Mouse (Mus musculus): ENCODE measurements at regions not wholly inside any gene's neighbourhood (a gene's known extent, or its start where the extent isn't known, plus 50 kb on each side); places are given as distances from the start of the nearest gene placed in this dataset.

DNA sequence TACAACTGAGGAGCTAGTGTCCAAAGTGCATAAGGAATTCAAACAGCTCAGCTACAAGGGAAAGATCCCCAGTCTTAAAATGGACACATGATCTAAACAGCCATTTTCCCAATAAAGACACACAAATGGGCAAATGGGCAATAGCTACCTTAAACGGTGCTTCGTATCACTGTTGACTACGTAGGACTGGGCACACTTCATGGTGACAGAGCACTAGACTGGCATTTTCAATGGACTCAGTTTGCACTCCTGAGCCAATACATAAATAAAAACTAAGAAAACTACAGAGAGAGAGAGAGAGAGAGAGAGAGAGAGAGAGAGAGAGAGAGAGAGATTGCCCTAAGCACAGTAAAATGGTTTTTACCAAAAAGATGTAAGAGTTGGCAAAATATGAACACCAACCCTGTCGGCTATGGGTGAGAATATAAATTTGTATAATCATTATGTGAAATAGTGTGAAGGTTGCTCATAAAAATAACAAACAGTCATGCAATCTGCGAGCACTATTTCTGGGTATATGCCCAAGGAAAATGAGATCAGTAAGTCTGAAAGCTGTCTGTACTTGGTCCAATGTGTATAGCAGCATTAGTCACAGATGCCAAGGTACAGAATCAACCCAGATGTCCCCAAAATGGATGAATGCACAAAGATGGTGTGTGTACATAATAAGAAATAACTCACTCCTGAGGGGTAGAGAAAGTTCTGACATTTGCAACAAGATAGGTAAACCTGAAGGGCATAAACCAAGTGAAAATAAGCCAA is 312.9 kb upstream of the Clec14a start:
- DNase-seq (ENCODE audit: low spot score in 2 of 2) = no peak

DNA sequence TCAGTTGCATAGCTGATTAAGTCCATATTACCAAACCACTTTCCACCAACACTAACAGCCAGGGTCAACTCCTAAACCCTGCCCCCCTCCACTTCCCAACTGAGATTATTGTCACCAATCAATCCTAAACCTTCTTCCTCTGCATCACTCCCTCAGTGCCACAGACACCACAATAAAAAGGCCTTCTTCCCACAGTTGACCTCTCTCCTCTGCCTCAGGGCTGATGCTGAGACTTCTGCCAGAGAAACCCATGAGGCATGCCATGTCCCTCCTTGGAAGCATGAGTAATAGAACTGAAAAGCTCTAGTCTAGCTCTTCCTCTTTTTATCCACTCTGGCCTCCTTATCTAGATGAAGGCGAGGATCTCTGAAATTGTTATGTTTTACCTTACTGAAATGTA is 300.0 kb upstream of the Clec14a start:
- DNase-seq (ENCODE audit: low spot score in 2 of 2) = no peak

DNA sequence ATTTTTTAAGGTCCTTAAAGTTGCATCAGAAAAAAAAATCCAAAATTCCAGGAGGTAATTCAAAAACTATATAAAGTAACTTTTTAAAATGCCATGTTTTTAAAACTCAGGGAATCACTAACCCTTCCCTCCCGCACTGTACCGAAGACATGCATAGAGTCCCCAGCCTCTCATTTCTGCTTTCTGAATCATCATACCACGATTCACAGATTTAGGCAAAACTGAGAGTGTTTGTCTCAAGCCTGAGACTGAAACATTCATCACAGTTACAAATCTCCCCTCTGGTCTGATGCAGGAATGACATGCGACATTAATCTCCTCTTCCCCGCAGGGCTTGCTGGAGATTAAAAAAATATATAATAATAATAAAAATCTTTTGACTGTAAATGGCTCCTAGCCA is 291.8 kb upstream of the Clec14a start:
- DNase-seq (ENCODE audit: low spot score in 2 of 2) = no peak

DNA sequence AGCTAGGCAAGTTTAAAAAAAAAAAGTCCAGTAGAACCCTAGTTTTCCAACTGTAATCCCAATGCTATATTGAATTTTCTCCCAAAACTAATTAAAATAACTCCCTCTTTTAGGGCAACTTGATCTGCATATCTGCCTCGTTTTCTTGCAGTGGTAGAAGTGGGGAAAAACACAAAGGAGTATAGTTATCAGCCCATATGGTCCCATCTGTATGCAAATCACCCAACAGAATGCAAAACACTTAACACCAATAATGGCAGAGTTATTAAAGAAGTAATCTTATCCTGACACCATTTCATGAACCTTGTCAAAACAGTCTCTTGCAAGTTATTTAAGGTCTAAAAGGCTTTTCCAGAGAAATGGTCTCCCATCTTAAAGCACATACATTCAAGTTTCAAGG is 290.7 kb upstream of the Clec14a start:
- no peak for DNase-seq (ENCODE audit: low spot score in 2 of 2)

DNA sequence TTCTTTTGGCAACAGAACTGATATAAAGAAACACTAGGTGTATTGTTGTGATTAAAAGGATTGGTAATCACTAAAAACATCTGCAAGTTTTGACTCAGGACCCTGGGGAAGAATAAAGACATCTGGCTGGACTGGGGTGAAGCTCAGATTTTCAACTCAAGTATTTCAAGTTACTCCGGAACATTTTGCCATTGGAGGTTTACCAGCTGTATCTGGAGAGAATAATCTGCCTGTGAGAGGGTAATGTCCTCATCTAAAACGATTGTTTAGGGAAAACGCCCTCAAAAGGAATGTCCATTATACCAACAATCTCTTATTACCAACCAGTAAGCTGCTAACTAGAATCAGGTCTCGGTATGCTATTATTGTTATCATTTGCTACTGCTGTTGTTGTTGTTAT is 288.2 kb upstream of the Clec14a start:
- DNase-seq (ENCODE audit: low spot score in 2 of 2) = no peak

DNA sequence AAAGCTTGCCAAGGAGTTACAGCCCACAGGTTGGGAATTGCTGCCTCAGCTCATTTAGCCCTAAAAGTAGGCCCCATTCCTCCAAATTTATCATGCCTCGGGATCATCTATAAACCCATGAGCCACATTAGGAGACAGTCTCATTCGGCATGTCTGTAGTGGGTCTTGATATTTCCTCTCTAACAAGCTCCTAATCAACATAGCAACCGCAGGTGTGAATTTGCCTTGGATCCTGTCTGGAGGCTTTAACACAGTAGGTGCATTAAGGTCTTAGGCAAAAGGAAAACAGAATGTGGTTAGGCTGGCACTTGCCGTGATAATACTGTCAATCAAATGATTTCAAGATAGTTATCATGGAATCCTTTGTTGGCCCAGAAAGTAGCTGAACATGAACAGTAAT is 287.7 kb upstream of the Clec14a start:
- DNase-seq (ENCODE audit: low spot score in 2 of 2) = no peak

DNA sequence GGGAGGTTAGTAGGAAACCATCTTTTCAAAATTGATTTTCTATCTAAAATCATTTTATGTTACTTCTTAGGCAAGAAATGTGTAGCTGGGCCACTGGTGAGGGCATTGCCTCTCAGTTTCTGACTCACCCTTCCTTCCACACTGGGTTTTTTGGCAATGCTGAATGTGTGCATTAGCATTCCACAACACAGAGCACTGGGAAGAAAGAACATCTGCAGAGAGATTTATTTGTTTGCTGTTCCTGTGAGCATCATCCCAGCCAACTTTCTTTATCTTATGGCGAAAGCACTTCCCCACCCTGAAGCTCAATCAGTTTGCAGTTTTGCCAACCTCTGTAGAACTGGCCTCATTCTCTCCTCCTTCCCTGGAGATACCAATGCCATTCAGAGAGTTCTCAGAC is 287.0 kb upstream of the Clec14a start:
- DNase-seq (ENCODE audit: low spot score in 2 of 2) = no peak

DNA sequence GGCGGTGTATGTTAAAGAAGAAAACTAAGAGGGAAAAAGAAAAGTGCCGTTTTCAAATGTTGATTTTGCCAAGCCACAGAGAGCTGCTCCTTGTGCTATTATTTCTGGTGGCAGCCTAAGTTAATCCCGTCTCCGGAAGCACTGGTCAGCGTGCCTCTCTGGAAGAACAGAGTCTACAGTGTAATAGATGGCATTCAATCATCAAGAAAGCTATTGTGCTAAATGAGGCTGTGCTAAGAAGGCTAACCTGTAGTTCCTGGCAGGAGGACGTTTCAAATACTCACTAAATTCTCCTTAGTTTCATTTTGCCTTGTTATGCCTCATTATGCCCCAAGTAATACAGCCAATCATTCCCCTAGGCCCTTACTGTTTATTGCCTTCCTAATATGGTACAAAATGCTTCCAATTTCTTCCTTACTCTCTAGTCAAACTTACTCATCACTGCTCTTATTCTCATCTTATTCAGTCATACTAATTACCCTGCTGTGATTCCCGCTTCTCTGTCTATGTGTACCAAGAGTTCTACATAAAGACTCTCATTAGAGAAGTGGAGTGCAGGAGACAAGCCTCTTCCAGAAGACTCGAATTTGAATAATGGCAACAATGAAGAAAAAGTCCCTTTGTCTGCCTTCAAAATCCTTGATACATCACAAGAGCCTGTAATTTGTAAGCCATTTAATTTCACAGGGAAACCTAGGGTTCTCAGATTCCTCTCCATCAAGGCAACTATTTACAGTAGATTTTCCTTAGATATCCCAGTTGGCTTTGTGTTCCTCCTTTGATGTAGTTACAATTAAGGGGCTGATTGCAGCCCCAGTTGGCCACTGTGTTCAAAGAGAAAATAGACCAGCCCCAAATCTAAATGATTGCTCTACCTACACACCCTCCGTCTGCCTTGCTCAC is 282.0 kb upstream of the Clec14a start:
- no peak for DNase-seq (ENCODE audit: low spot score in 2 of 2)

DNA sequence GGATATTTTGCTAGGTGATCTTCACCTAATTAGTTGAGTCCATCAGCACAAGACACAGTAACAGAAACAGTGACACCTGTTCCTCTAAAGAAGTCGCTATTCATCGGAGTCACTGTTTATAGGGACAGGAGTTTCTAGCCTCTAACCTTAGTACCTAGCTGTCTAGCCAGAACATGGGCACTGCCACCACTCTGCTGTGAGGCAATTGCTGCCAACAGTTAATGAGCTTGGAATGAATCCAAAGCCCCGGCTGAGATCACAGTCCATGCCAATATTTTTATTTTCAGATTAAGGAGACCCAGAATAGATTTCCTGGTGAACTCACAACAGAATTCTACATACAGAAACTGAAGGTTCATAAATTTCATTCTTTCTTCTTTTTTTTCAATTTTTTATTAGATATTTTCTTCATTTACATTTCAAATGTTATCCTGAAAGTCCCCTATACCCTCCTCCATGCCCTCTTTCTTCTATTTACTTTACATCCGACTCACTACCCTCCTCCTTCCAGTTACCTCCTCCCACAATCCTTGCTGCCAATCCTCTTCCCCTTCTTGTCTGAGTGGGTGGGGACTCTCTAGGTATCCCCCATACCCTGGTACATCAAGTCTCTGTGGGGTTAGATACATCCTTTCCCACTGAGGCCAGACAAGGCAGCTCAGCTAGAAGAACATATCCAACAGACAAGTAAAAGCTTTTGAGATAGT is 276.9 kb upstream of the Clec14a start:
- DNase-seq (ENCODE audit: low spot score in 2 of 2) = peak in 1 of 2 experiments; percentile 61

DNA sequence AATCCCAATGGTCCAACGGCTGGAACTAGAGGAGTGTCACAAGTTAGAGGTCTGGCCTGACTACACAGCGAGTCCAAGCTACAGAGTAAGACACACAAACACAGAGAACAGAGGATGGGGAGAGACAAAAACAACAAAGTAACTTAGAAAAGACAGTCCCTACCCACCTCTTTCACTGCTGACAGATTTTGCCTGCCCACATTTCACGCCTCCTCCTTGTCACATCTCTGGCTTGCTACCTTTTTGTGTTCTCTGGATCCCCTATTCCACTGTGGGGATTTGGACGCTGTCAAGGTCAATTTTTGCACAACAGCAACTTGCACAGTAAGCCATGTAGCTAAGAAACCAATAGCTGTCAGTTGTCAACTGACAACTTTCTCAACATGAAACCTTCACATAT is 275.8 kb upstream of the Clec14a start:
- no peak for DNase-seq (ENCODE audit: low spot score in 2 of 2)

DNA sequence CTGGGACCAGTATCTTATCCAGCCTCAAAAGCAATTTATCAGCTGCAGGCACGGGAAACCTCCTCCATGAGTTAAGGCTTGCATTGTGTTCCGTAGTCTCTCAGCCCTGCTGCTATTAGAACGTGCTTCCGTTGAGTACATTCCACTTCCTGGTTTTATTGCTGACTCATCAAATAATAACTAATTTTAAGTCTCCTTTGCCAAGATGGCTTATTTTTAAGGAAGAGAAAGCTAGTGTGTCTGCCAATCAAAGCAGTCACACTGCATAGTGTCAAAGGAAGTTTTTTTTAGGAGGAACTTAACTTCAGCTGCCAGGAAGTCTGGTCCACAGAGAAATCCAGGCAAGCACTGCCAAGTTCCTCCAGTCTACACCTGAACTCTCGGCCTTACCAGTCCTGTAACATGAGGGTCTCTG is 269.2 kb upstream of the Clec14a start:
- DNase-seq (ENCODE audit: low spot score in 2 of 2) = no peak

DNA sequence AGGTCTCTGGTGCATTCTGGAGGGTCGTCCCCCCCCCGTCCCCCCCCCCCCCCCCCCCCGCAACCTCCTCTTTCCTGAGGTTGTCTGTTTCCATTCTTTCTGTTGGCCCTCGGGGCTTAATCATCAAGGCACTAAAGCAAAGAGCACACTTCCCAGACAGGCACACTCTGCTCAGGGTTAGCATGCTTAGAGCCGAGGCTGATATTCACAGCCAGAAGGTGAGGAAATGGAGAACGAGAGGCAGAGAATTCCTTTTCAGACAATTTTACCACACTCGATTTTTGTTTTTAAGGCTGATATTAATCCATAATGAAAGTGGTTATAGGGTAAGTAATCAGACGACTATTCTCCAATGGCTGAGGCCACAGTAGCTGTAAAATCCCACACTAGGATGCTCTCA is 268.7 kb upstream of the Clec14a start:
- no peak for DNase-seq (ENCODE audit: low spot score in 2 of 2)

DNA sequence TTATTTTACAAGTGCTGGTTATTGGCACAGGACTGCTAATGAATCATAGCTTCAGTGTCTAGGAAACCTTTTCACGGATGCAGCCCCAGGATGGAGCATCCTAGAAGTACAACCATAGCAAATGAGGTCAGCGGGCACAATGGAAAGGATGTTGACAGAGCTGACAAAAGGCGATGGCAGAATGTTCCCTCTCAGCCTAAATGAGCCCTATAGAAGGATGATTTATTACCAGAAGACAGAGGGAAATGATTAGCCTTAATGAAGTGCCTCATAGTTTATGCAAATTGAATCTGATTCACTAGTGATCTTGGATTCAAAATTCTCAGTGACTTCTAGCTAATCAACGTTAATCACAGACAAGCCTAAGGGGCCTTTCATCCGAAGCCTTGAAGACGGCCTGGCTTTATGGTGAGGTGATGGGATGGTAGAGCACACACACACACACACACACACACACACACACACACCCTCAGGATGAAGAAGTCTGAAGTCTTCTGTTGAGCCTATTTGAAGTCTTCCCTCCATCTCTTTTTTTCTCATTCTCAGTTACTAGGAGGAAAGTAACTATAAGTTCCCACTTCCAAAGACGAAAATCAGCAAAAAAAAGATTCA is 267.4 kb upstream of the Clec14a start:
- no peak for DNase-seq (ENCODE audit: low spot score in 2 of 2)

DNA sequence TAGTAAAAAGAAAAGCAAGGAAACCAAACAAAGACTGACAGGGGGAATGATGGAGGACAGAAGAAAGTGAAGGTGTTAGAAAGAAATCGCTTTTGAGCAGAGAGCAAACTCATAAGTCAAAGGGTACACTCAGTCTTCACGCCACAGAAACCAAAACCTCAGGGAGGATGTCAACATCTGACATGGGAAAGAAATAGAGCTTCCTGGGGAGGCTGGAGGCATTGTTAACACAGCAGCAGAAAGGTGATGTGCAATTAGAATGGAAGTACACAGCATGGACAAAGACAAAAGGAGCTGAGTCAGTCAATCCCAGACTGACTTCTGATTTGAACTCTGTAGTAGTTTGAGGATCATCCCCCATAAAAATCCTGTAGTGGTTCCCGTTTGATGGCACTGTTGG is 261.2 kb upstream of the Clec14a start:
- DNase-seq (ENCODE audit: low spot score in 2 of 2) = no peak

DNA sequence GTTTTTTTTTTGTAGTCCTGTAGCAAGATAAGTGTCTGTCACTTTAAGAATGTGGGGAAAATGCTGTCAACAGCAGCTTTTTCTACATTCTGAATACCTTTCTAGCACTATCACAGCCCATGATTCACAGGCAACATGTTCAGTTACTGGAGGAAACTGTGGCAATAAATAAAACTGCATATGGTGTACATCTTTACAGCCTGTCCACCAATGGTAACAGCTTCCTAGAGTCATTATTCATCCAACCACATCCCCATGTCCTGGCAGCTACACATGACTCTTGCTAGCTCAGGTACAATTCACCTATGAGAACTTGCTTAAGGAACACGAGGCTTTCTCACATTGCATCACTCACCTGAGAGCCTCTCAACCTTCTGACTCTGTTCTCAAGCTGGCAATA is 247.7 kb upstream of the Clec14a start:
- DNase-seq (ENCODE audit: low spot score in 2 of 2) = no peak

DNA sequence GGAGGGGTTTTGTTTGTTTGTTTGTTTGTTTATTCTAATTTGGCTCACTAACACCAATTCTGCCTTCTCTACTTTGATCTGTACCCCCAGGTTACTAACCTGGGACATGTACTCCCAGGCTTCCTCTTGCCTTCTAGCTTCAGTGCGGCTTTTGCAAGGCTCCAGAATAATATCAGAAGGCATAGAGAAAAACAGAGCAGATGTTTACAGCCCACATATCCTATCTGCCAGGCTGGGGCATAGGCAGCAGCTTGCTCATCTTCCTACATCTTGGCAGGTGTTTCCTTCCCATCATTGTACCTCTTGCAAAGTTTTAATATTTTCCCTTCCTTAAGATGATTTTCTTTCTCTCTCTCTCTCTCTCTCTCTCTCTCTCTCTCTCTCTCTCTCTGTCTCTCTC is 244.9 kb upstream of the Clec14a start:
- no peak for DNase-seq (ENCODE audit: low spot score in 2 of 2)

DNA sequence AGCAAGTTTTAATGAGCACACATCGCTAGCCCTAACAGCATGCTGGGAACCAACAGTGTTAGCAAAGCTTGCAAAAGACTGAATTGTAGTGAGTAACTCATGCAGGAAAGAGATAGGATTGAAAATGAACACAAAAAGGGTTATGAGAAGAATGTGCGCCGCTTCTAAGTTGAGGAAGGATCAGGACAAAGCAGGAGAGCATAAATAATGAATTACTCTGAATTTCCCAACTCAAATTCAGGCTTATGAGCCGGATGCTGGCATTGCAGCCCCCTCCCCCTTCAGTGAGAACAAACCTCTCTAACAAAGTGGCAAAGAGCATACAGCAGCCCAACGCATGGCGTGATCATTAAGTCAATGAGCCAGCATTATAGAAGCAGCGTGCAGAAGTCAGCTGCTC is 243.6 kb upstream of the Clec14a start:
- no peak for DNase-seq (ENCODE audit: low spot score in 2 of 2)

DNA sequence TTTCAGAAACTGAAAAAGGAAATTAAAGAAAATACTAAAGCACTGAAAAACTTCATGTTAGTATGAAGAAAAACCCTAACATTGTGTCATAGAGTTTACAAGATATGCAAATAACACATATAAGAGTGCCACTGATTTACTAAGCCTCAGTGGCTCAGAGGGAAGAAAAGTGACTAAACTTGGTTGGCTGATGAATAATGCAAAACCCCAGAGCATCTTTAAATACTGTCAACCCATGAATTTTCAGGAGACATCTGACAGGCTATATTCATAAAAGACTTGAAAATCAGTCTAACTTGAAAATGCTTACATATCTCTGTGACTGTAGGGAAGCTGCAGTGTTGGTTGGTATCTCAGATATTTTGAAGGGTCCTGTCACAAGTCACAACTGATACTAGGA is 235.2 kb upstream of the Clec14a start:
- no peak for DNase-seq (ENCODE audit: low spot score in 2 of 2)

DNA sequence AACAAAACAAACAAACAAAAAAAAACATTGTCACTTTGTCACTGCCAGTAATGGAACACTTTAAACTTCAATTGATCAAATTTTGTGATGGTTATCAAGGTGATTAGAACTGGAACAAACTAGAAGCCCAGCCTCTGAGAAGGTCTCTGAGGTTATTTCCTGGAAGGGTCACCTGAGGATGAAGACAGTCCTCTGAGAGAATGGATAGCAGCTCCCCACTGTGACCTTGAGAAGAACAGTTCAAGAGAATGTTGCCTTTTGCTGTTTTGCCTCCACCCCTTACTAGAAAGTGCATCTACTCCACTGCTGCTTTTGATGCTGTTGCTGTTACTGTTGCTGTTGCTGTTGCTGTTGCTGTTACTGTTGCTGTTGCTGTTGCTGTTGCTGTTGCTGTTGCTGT is 205.1 kb upstream of the Clec14a start:
- DNase-seq (ENCODE audit: low spot score in 2 of 2) = no peak

DNA sequence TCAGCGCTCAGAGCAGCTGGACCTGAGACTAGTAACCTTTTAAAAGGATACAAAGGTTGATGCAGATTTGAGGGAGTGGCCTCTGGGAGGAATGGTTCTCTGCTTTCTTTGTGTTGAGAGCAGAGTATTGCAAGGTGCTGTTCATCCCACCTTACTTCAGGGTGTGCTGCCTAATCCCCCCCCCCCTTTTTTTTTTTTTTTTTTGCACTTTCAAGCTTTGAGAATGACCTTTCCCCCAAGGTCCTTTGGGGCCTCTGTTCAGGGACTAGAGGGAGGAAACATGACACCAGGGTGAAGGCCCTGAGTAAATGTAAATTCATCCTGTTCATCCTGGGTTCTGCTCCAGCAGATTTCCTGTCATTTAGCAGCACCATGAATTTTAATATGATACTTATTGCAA is 204.4 kb upstream of the Clec14a start:
- no peak for DNase-seq (ENCODE audit: low spot score in 2 of 2)

DNA sequence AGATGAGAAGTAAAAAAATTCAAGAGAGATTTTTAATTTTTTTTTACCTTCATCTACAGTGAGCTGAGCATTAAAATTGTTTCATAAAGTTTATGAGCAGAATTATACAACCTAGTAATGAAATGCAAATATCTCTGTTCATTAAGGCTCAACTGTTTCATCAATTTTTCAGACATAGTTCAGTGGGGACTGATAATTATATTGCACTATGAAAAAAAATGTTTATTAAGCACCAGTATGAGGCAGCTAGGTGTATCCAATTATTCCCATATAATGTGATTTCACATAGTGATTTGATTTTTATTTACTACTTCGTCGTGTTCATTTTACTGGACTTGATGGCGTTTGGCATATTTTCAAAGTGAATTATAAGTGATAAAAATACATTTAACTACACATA is 191.4 kb upstream of the Clec14a start:
- DNase-seq (ENCODE audit: low spot score in 2 of 2) = no peak

DNA sequence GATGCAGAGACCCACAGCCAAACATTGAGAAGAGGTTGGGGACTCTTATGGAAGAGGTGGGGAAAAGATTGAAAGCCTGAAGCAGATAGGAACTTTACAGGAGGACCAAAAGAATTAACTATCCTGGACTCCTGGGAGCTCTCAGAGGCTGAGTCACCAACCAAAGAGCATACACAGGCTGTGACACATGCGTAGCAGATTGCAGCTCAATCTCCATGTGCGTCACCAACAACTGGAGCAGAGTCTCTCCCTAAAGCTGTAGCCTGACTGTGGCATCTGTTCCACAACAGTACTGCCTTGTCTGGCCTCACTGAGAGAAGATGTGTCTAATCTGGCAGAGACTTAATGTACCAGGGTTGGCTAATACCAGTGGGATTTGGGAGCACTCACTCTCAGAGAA is 185.7 kb upstream of the Clec14a start:
- no peak for DNase-seq (ENCODE audit: low spot score in 2 of 2)
